Mouse (Mus musculus) hindbrain, embryonic 16.5 days (tissue): ENCODE data around the gene Ccdc124. TPM values are rescaled to one million over a fixed set of nuclear protein-coding genes. Genes with fewer than 3 reads are reported as not detected.

ENCODE experiments used
- ATAC-seq: fragments of 200-750 bp; cut with Nextera tagmentation; 2 replicates; pipeline ENCODE4 v1.8.0; 2017; ENCODE audit warnings: moderate TSS enrichment, moderate library complexity
- H3K27ac ChIP-seq: fragments of 300-500 bp; sonication (generic); 2 replicates; pipeline ENCODE4 v1.5.1; 2014; ENCODE audit warnings: low read depth, mild to moderate bottlenecking, control low read depth, low read length, moderate library complexity
- H3K27me3 ChIP-seq: fragments of 300-500 bp; sonication (generic); replicated peaks from 2 replicates; pipeline ENCODE4 v1.6.1; 2014; ENCODE audit warnings: low read length; ENCODE audit not compliant: control insufficient read depth, insufficient read depth
- H3K36me3 ChIP-seq: fragments of 300-500 bp; sonication (generic); 2 replicates; pipeline ENCODE4 v1.6.1; 2014; ENCODE audit warnings: mild to moderate bottlenecking, low read length, moderate library complexity, mixed read lengths; ENCODE audit not compliant: control insufficient read depth, insufficient read depth
- H3K4me1 ChIP-seq: fragments of 300-500 bp; sonication (generic); 2 replicates; pipeline ENCODE4 v1.6.1; 2014; ENCODE audit warnings: low read depth, low read length; ENCODE audit not compliant: control insufficient read depth, insufficient read depth
- H3K4me2 ChIP-seq: fragments of 300-500 bp; sonication (generic); 2 replicates; pipeline ENCODE4 v1.6.1; 2014; ENCODE audit warnings: mild to moderate bottlenecking, low read length, control low read depth, moderate library complexity
- H3K4me3 ChIP-seq: fragments of 300-500 bp; sonication (generic); 2 replicates; pipeline ENCODE4 v1.5.1; 2014; ENCODE audit warnings: mild to moderate bottlenecking, low read length, control low read depth, moderate library complexity
- H3K9ac ChIP-seq: fragments of 300-500 bp; sonication (generic); 2 replicates; pipeline ENCODE4 v1.6.1; 2014; ENCODE audit warnings: low read depth, mild to moderate bottlenecking, control low read depth, low read length, moderate library complexity
- H3K9me3 ChIP-seq: fragments of 300-500 bp; sonication (generic); 2 replicates; pipeline ENCODE4 v1.6.1; 2014; ENCODE audit warnings: mild to moderate bottlenecking, low read length, moderate library complexity; ENCODE audit not compliant: control insufficient read depth
- WGBS: fragments of 180-500 bp; shearing (Covaris S2); extraction: QIAGEN DNeasy Blood & Tissue Kit; methylation state at CpG from one replicate; pipeline ENCODE4 v1.1.7; 2014; 5-methylcytosine and 5-hydroxymethylcytosine counted together
- polyA plus RNA-seq: library from polyadenylated mRNA; unstranded; fragments of >200 nt; fragmentation: Nextera tagmentation; extraction: Ambion mirVana; gene quantifications from 2 replicates; pipeline ENCODE4 v1.2.1, GENCODE M21; 2015

The Ccdc124 gene
- polyA plus RNA-seq, 1 experiment from 2014 or later = 190 TPM

- Histone ChIP-seq H3K4me3 (peak overlapping the region; percentile 59; the same call in 1 of the 2 replicates), H3K36me3 (no peaks in the 10 kb centered on the region), H3K4me2 (peak overlapping the region; percentile 94; the same call in 1 of the 2 replicates), H3K4me1 (peaks cover 11% of the 10 kb centered on the region), H3K27me3 (no peaks in the 10 kb centered on the region), H3K9ac (no peak overlapping the region; the same call in none of the 2 replicates), H3K27ac (no peak overlapping the region), H3K9me3 (no peaks in the 10 kb centered on the region)
- 64% methylated on average over 5 of the region's 5 CpGs for WGBS
- ATAC-seq = 0 out of 2 replicates have a peak, but pooled peaks have one; percentile 1
These were observed 17.7 kb downstream of the Ccdc124 start for GRCm38 (mm10) chr8:70856028-70856427.

GRCm38 (mm10) chr8:70853863-70854262 lies 19.9 kb downstream of the Ccdc124 start:
- 89% methylated on average over 2 of the region's 2 CpGs for WGBS
- Histone ChIP-seq H3K9me3 (no peaks in the 10 kb centered on the region), H3K4me3 (no peak overlapping the region), H3K9ac (no peak overlapping the region), H3K4me1 (peaks cover 11% of the 10 kb centered on the region), H3K4me2 (no peak overlapping the region), H3K27ac (no peak overlapping the region), H3K27me3 (no peaks in the 10 kb centered on the region), H3K36me3 (no peaks in the 10 kb centered on the region)
- ATAC-seq = no peak

- Histone ChIP-seq H3K9me3 (no peaks in the 10 kb centered on the region), H3K4me1 (peaks cover 11% of the 10 kb centered on the region), H3K36me3 (no peaks in the 10 kb centered on the region), H3K27me3 (no peaks in the 10 kb centered on the region), H3K4me3 (no peak overlapping the region), H3K9ac (no peak overlapping the region), H3K27ac (no peak overlapping the region), H3K4me2 (no peak overlapping the region)
- no peak for ATAC-seq
- WGBS = 92% methylated on average over 40 of the region's 41 CpGs
These were observed 21.0 kb downstream of the Ccdc124 start for GRCm38 (mm10) chr8:70852595-70853231.

- Histone ChIP-seq H3K9me3 (no peaks in the 10 kb centered on the region), H3K4me1 (peaks cover 5% of the 10 kb centered on the region), H3K27me3 (no peaks in the 10 kb centered on the region), H3K4me3 (no peak overlapping the region), H3K36me3 (no peaks in the 10 kb centered on the region), H3K4me2 (no peak overlapping the region), H3K27ac (no peak overlapping the region), H3K9ac (no peak overlapping the region; the same call in 1 of the 2 replicates)
- WGBS = 61% methylated on average over 6 of the region's 6 CpGs
- no peak for ATAC-seq
These were observed 21.9 kb downstream of the Ccdc124 start for GRCm38 (mm10) chr8:70851837-70852236.

GRCm38 (mm10) chr8:70850947-70851346 lies 22.8 kb downstream of the Ccdc124 start:
- H3K36me3 ChIP-seq = no peaks in the 10 kb centered on the region
- no peak overlapping the region for H3K27ac ChIP-seq
- ATAC-seq = no peak
- no peak overlapping the region for H3K4me3 ChIP-seq
- H3K27me3 ChIP-seq = no peaks in the 10 kb centered on the region
- WGBS = 80% methylated on average over 4 of the region's 4 CpGs
- no peaks in the 10 kb centered on the region for H3K4me1 ChIP-seq
- H3K9me3 ChIP-seq = no peaks in the 10 kb centered on the region
- H3K4me2 ChIP-seq = no peak overlapping the region
- H3K9ac ChIP-seq = no peak overlapping the region

GRCm38 (mm10) chr8:70850132-70850845 lies 23.4 kb downstream of the Ccdc124 start:
- Histone ChIP-seq H3K4me1 (no peaks in the 10 kb centered on the region), H3K27ac (no peak overlapping the region), H3K36me3 (no peaks in the 10 kb centered on the region), H3K9ac (no peak overlapping the region), H3K9me3 (no peaks in the 10 kb centered on the region), H3K4me3 (no peak overlapping the region), H3K4me2 (no peak overlapping the region), H3K27me3 (no peaks in the 10 kb centered on the region)
- WGBS = 84% methylated on average over 7 of the region's 7 CpGs
- ATAC-seq = no peak

GRCm38 (mm10) chr8:70849333-70849990 lies 24.3 kb downstream of the Ccdc124 start:
- H3K4me1 ChIP-seq = no peaks in the 10 kb centered on the region
- H3K36me3 ChIP-seq = no peaks in the 10 kb centered on the region
- no peak for ATAC-seq
- H3K9me3 ChIP-seq = no peaks in the 10 kb centered on the region
- H3K27ac ChIP-seq = no peak overlapping the region
- no peaks in the 10 kb centered on the region for H3K27me3 ChIP-seq
- no peak overlapping the region for H3K9ac ChIP-seq
- H3K4me2 ChIP-seq = no peak overlapping the region
- no peak overlapping the region for H3K4me3 ChIP-seq
- 82% methylated on average over 3 of the region's 3 CpGs for WGBS

- no peak for ATAC-seq
- no peak overlapping the region for H3K27ac ChIP-seq
- 60% methylated on average over 15 of the region's 15 CpGs for WGBS
- no peaks in the 10 kb centered on the region for H3K27me3 ChIP-seq
- no peaks in the 10 kb centered on the region for H3K4me1 ChIP-seq
- H3K9ac ChIP-seq = no peak overlapping the region
- H3K4me2 ChIP-seq = no peak overlapping the region
- no peaks in the 10 kb centered on the region for H3K36me3 ChIP-seq
- no peak overlapping the region for H3K4me3 ChIP-seq
- H3K9me3 ChIP-seq = no peaks in the 10 kb centered on the region
These were observed 27.2 kb downstream of the Ccdc124 start for GRCm38 (mm10) chr8:70846371-70847154.
